Mouse (Mus musculus) thymus, adult 2 months (tissue): ENCODE measurements around the gene Mum1.

ENCODE experiments used
- CTCF ChIP-seq: fragments of 200-500 bp; IDR thresholded peaks from 2 replicates; pipeline ENCODE4 v1.5.1; 2012; ENCODE audit warnings: mild to moderate bottlenecking, control low read depth, low read length, moderate library complexity, borderline replicate concordance; ENCODE audit not compliant: control insufficient read depth, poor library complexity, insufficient read depth; ENCODE audit errors: extremely low read depth
- POLR2A ChIP-seq: fragments of 200-500 bp; IDR thresholded peaks from 2 replicates; pipeline ENCODE4 v1.6.1; 2012; ENCODE audit warnings: mild to moderate bottlenecking, low read length, control low read depth, moderate library complexity; ENCODE audit not compliant: control insufficient read depth, poor library complexity, insufficient read depth; ENCODE audit errors: extremely low read depth

DNA sequence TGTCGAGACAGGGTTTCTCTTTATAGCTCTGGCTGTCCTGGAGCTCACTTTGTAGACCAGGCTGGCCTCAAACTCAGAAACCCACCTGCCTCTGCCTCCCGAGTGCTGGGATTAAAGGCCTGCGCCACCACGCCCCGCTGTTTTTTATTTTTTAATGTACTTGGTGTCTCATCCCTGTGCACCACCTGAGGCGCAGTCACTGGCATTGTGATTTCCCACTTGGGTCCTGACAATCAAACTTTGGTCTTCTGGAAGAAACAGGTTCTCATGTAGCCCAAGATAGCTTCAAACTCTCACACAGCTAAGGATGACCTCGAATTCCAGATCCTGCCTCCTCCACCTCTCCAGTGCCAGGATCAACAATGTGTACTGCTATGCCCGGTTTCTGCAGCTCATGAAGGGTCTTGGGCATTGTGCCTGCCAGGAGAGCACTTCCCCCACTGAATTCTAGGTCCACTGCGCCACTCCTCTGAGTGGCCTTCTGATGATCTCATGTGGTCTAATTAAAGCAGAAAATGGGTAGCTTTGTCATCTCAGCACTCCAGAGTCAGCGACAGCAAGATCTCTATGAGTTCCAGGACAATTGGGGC lies 36.6 kb downstream of the Mum1 start:
- TF ChIP-seq CTCF (no peak), POLR2A (no peak)
